Mouse (Mus musculus): ENCODE measurements at regions not wholly inside any gene's neighbourhood (a gene's known extent, or its start where the extent isn't known, plus 50 kb on each side); places are given as distances from the start of the nearest gene placed in this dataset.

DNA sequence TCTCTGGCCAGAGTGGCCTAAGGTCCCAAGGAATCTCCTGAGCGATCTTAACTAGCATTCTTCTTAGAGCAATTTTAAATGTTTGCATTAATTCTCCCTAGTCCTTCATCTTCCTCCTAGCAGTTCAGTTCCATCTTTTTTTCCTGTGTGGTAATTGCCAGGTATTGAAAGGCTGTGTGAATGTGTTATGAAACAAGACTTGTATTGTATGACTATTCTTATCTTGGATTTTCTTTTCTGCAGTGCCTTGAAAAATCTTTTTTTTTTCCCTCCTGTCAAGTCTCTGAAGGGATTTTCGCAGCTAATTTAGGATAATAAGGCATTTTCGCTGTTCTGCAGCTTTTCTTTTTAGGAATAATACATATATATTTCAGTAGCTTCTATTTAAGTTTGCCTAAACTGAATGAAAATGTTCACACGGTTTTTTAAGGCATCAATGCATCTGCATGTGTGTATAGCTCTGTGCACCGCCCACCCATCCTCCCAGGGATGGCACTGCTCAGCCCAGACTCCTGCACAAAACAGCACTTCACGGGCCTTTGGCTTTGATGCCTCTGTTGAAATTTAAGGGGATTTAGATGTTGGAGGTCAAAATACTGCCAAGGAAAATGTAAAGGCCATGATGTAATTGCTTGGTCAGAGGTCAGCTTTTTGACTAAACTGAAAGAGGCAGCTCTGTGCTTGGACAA lies 132.4 kb downstream of the Fgf9 start:
- no peaks in the 10 kb centered on the region for H3K27me3 ChIP-seq (ENCODE audit: low read depth, poor library complexity, severe bottlenecking)
- no peaks in the 10 kb centered on the region for H3K9me3 ChIP-seq (replicated peaks)
- H3K4me1 ChIP-seq = no peaks in the 10 kb centered on the region
- 75% methylated on average over 6 of the region's 6 CpGs for WGBS
- no peaks in the 10 kb centered on the region for H3K36me3 ChIP-seq
- no peak overlapping the region for H3K4me3 ChIP-seq
- H3K27ac ChIP-seq = no peak overlapping the region
- no peak for DNase-seq (ENCODE audit: low spot score)

DNA sequence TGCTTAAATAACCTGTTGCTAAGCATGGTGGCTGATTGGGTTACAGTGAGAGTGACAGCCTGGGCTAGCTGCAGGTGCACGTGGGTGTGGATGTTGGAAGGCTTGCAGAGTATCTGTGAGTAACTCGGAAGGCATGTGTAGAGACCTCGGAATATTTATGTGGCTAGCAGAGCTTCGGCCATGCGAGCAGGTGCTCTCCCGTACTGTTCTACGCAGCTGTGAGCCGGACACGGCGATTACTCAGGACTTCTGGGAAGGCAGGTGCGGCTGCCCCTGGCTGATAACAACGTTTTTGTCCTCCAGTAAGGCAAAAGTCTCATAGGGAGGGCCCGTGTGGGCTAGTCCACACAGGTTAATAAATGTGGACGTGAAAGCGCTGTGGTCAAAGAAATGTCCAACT lies 119.6 kb downstream of the Fgf9 start:
- H3K27ac ChIP-seq = no peak overlapping the region
- 84% methylated on average over 15 of the region's 15 CpGs for WGBS
- no peaks in the 10 kb centered on the region for H3K36me3 ChIP-seq
- DNase-seq (ENCODE audit: low spot score) = no peak
- no peaks in the 10 kb centered on the region for H3K9me3 ChIP-seq (replicated peaks)
- H3K4me3 ChIP-seq = no peak overlapping the region
- H3K4me1 ChIP-seq = peaks cover 9% of the 10 kb centered on the region
- no peaks in the 10 kb centered on the region for H3K27me3 ChIP-seq (ENCODE audit: low read depth, poor library complexity, severe bottlenecking)

DNA sequence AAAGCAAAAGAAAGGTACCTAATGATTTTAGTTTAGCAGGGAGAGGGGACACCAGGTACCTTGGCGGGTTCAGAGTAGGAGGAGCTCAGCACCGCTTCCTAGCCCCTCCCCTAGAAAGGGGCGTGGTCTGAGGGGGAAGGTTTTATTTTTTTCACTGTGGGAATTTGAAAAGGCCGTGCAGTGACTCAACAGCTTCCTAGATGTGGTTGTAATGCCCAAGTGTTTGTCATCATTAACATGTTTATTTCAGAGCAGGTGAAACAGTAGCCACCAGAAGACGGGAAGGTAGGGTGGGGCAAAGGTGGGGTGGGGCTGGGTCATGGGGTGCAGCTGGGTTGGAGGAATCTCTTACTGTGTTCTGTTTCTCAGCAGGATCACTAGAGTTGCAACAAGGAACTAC lies 112.5 kb downstream of the Fgf9 start:
- Histone ChIP-seq H3K27ac (no peak overlapping the region), H3K36me3 (no peaks in the 10 kb centered on the region), H3K27me3 (ENCODE audit: low read depth, poor library complexity, severe bottlenecking) (no peaks in the 10 kb centered on the region), H3K4me1 (no peaks in the 10 kb centered on the region), H3K9me3 (replicated peaks) (no peaks in the 10 kb centered on the region), H3K4me3 (no peak overlapping the region)
- no peak for DNase-seq (ENCODE audit: low spot score)
- WGBS = 72% methylated on average over 5 of the region's 5 CpGs

DNA sequence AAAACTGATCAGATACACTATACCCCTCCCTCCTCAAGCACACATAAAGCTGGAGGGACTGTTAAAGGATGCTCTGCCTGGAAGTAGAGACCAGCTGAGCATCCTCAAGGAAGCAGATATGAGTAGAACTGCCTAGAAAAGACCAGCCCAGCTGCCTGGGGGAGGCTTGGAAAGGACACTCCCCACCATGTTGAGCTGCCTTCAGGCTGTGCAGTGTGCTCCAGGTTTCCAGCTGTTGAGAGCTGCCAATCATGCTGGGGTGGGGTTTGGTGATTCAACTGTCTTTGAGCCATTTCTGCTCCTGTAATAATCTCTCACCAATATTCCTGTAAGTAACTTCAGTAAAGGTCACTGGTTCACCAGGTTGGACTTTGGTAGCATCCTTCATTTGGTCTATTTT lies 110.4 kb downstream of the Fgf9 start:
- Histone ChIP-seq H3K9me3 (replicated peaks) (no peaks in the 10 kb centered on the region), H3K27ac (no peak overlapping the region), H3K36me3 (no peaks in the 10 kb centered on the region), H3K4me1 (no peaks in the 10 kb centered on the region), H3K4me3 (no peak overlapping the region), H3K27me3 (ENCODE audit: low read depth, poor library complexity, severe bottlenecking) (no peaks in the 10 kb centered on the region)
- DNase-seq (ENCODE audit: low spot score) = no peak

DNA sequence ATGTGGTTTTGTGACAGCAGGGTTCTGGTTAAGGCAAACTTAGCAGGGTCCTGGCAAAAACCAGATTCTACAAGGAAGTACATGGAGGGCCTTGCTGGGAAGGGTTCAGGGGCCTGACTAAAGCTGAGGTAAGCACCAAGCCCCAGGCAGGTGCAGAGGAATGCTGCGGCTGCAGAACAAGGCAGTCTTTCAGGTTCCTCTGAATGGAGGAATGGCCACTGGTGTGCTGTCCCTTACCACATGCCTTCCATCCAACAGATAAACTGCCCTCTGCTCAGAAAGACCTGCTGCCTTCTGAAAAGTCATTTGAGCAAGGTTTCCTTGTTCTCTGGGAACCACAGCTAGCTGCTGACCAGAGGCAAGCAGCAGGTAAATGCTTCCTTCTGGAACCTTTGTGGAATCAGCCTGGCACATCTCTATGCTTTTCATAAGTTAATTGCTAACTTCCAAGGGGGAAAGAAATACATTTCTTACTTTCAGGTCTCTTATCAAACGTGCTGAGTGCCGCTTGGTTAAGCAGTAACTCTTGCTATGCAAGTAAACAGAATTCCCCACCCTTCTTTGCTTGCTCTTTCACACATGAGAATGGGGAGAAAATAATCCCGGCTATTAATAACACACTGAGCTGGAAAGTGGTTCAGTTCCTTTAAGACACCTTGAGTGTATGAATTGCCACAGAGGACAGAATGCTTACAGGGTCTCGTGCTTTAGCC lies 105.5 kb downstream of the Fgf9 start:
- DNase-seq (ENCODE audit: low spot score) = no peak
- Histone ChIP-seq H3K9me3 (replicated peaks) (no peaks in the 10 kb centered on the region), H3K4me1 (no peaks in the 10 kb centered on the region), H3K27me3 (ENCODE audit: low read depth, poor library complexity, severe bottlenecking) (no peaks in the 10 kb centered on the region), H3K27ac (no peak overlapping the region), H3K4me3 (no peak overlapping the region), H3K36me3 (no peaks in the 10 kb centered on the region)
- WGBS = 90% methylated on average over 5 of the region's 5 CpGs

DNA sequence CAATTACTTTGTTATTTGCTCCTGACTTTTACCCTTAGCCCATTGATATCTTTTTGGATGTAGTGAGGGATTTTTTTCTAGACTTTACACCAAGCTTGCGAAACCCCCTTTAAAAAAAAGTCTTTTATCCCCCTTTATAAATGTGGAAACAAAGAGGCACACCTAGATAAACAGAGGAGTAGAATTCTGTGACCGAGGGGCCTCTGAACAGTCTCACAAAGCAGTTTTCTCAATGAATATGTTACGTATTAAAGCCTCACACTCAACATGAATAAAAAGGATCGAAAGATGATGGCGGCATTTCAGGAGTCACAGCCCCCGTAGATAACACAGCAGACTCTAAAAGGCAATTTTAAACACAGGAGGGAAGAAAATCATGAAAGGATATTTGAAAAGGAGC lies 104.2 kb downstream of the Fgf9 start:
- WGBS = 89% methylated on average over 6 of the region's 6 CpGs
- H3K27ac ChIP-seq = no peak overlapping the region
- no peak overlapping the region for H3K4me3 ChIP-seq
- no peaks in the 10 kb centered on the region for H3K4me1 ChIP-seq
- DNase-seq (ENCODE audit: low spot score) = no peak
- H3K9me3 ChIP-seq (replicated peaks) = no peaks in the 10 kb centered on the region
- H3K36me3 ChIP-seq = no peaks in the 10 kb centered on the region
- H3K27me3 ChIP-seq (ENCODE audit: low read depth, poor library complexity, severe bottlenecking) = no peaks in the 10 kb centered on the region

DNA sequence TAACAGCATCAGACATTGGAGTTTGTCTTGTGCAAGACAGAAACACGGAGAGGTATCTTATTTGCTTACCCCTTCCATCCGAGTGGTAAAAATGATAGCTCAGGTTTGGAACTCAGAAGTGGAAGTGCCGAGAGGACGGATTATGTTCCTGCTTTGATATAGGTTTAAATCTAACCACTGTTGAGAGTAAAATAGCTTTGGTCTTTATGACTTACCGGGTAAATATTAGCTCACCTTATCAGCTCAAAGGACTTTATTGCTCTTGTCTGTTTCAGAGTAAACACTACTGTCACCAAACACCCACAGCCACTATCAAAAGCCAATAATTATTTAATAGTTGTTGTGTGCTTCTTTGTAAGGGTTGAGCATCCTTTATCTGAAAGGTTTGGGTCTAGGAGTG lies 98.6 kb downstream of the Fgf9 start:
- Histone ChIP-seq H3K4me3 (no peak overlapping the region), H3K4me1 (no peaks in the 10 kb centered on the region), H3K9me3 (replicated peaks) (no peaks in the 10 kb centered on the region), H3K36me3 (no peaks in the 10 kb centered on the region), H3K27me3 (ENCODE audit: low read depth, poor library complexity, severe bottlenecking) (no peaks in the 10 kb centered on the region), H3K27ac (no peak overlapping the region)
- 68% methylated on average over 5 of the region's 5 CpGs for WGBS
- no peak for DNase-seq (ENCODE audit: low spot score)

All from limb, embryonic 10.5 days (tissue).